Mouse (Mus musculus) frontal cortex, adult (tissue): ENCODE results near the gene Ckap2l.

ENCODE experiments used
- ATAC-seq: cut with Nextera tagmentation; 2 replicates; pipeline ENCODE4 v1.9.2; 2017; ENCODE audit warnings: mild to moderate bottlenecking, moderate library complexity, mixed read lengths; ENCODE audit not compliant: low TSS enrichment

The Ckap2l gene

DNA sequence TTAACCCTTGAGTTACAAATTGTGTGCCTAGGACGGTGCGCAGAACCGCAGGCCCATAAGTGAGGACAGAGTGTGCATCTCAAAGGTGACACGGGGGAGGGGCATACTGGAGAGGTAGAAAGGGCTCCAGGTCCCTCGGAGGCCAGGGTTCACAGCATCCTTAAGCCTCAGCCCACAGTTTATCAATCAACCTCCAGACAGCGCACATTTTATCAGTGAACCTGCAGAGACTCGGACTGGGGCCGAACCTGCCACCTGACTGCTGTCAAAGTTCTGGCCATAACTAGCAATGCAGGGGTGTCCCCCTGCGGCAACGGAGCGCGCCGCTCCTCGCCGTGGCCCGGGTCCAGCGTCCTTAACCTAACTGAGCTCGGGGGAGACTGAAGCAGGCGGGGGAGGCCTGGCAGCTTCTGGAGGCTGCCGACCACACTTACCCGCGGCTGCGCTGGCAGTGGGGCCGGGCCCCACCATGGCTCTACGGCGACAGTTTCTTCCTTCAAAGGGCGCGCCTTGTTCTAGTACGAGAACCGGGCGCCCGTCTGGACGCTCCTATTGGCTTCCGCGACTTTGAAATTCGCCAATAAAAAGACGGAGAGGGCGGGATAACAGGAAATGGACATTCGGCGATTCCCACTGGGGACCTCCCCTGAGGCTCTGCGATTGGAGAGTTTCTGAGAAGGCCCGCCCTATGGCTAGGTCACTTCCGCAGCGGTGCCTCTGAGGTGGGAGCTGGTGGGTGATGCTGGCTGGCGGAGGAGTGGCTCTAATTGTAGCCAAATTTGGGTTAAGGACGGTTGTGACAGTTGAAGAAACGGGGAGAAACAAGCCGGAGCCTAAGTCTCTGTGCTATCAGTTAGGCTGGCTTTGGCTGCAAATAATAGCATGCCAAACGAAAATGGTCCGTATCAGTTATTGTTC lies at the start of gene Ckap2l:
Ckap2l (minus strand) TSS at position 542 of the 918 bp plus-strand sequence.
- peak; percentile 100 for ATAC-seq

DNA sequence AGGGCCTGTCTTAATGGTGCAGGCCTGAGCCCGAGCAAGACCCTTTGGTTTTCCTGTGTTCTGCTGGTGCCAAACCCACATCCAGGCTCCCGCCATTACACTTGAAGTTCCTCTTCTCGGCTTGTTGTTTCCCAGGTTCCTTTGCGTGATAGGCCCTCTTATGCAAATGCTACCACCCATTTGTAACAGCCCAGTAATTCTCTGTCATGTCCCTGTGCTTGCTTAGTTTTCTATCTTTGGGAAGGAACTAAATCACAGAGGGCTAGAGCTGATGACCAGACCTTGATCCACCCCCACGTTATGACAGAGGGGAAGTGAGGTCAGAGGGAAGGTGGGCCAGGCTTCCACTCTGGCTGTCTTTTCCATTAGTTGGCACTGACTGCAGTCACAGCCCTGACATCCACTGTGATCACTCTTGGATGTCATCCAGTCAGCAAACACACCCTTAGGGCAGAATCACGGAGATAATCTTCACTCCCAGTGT lies 41.2 kb upstream of the Ckap2l start:
- no peak for ATAC-seq

DNA sequence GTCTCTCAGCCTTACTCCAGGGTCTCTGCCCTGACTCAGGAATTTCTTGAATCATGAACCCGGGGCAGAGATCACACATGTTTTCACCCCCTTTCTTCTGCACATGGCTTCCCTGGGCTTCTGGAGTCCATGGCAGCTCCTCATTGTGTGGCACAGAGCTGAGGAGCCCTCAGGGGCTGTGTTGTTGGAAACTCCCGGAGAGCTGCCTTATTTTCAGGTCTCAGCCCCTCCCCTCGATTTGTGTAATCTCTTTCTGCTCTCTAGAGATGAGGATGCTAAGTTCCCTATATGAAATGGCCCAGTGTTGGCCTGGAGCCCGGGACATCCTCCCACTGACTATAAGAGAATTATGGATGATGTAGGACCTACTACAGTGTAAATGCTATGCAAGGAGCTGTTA lies 36.5 kb upstream of the Ckap2l start:
- ATAC-seq: no peak

DNA sequence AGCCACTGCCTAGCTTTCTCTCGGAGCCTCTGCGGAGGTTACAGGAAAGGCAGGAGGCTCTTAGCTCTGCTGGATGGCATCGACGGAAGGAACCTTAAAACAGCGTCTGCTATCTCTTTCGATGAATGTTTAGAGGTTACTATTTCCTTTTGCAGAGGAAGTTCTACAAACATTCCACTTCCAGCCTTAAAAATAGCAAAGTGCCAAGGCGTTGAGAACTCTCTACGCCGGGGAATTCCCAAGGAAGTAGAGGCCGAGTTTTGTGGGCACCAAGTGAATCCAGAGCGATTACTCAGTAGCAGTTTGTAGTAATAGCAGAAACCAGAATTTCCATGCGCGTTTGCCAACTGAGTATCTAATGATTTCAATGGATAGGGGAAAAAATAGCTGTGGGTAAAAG lies 33.5 kb upstream of the Ckap2l start:
- no peak for ATAC-seq

DNA sequence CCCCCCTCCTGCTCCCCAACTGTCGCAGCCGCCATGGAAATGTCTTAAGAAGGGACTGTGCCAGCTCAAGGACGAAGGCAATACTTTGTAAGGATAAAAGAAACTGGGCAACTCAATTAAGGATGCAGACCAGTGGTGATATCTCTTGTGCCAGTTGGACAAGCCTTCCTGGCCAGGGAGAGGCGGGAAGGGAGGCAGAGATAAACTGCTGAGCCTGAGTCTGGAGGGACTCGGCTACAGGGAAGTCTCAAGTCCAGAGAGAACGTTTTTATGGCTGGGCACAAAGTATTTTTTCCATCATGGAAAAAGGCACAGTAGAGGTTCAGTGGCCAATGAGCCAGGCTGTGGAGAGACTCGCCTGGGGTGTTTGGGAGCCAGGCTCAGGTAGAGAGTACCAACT lies 33.0 kb upstream of the Ckap2l start:
- no peak for ATAC-seq

DNA sequence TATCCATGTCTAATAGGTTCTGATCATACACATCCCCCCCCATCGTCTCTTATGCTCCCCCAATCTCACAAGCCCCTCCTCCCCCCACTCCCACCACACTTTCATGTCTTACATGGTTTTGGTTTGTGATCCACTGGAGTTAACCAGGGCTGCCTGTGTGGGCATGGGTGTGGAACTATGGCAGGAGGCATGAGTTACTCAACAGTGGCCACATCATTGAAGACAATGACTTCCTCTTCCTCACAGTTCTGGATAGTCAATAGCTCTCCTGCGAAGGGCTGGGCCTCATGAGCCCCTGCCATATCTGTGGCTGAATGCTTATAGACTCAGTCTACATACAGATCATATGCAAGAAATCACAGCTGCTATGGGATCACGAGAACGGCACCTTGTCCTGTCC lies 31.2 kb upstream of the Ckap2l start:
- ATAC-seq: no peak

DNA sequence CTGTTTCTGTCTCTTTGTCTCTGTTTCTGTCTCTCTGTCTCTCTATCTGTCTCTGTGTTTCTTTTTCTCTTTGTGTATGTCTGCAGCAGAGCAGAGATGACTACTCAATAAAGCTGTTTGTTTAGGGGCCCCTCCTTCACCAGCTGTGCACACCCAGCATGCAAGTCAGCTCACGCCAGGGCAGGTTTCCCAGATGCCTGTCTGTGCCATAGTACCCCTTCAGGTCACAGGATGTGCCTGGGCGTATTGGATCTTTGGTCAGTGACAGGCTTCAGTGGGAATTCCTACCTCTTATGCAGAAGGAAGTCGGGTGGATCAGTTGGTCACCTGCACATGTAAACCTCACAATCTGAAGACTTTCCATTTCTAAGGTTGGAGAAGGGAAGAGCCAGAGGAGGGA lies 27.2 kb upstream of the Ckap2l start:
- ATAC-seq: no peak

DNA sequence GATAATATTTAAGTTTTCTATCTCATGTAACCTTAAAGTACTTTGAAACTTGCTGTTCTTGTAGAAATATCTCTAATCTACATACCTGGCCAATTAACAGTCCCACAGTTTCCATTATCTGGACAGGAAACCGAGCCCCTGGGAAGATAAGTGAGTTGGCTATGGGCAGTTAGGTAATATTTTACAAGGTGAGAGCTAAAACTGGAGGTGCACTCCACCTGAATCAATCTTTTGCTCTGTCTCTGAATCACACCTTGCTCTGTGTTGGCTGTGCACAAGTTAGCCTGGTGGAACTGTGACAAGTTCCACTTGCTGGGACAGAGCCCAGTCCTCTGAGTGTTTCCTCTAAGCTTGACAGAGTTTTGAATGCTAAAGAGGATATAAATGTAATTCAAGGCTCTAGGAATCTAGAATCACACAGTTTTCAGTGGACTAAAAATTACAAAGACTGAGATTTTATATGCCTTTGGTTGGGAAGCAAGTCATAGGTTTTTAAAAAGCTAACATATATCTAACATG lies 25.2 kb upstream of the Ckap2l start:
- ATAC-seq: peak; percentile 96

DNA sequence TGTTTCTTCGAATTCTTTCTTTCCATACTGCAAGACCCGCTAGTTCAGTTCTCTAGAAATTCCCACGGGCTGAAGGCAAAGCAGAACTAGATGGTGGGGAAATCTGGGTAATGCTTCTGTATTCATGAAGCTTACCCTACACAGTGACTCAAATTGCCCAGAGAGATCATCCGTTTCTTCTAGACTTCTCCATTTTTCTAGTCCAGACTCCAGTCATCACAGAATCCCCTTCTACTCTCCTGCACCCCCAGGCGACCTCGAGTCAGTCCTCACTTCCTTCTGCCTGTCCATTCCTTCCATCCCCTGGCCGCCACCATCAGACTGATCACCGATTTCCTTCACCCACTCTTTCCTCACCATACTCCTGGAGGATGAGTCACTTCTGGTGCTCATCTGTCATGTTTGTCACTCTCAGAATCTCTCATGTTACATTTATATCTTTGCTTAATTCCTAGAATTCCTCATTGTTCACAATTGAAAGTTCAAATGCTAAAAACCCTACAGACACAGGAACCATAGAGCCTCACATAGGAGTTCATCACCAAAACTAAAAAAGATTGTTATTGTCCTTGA lies 23.1 kb upstream of the Ckap2l start:
- peak; percentile 52; the same call in 1 of the 2 replicates for ATAC-seq

DNA sequence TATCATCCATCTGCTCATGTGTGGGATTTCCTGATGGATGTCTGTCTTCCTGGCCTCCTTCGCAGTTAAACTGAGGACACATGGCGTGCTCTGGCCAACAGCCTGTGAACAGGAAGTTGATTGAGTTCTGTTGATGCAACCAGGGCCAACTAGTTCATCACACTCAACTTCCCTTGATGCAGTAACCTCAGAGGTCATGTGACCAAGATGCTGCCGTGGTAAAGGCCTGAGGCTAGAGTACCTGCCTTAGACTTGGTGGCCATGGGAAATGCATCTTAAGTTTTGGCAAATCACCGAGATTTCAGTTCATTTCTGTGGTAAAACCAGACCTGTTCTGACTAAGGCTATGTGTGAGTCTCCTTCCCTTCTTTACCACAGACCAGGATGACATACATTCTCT lies 18.8 kb upstream of the Ckap2l start:
- no peak for ATAC-seq

DNA sequence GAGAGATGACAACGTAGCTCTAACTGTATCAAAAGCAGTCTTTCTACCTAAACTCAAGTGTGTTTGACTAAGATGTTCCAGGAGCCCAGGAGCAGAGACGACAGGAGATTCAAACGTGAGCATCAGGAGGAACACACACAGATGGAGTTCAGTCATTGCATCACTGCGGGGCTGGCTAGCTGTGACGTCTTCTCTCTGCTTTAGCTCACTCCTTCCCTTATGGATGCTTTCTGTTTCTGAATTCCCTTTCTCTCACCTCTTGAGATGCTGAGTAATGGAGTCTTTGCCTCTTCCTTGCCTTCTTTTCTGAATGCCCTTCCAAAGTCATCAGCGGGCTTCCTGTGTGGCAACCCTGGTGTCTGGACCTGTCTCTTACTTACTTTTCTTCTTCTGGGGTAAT lies 17.9 kb upstream of the Ckap2l start:
- no peak for ATAC-seq

DNA sequence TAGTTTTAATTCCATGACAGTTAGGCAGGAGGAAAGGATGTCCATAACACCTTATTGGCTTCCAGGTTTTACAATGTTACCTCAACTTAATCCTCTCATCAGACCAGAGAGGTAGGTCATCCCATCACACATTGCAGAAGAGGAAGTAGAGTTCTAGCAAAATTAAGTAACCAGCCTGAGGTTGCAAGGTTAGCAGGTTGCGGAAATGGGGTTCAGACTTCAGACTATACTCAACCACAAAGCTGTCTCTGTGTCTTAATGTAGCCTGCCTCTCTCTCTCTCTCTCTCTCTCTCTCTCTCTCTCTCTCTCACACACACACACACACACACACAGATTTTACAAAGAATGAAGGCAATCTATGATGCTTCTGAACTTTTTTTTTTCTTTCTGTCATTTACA lies 16.9 kb upstream of the Ckap2l start:
- ATAC-seq: no peak

DNA sequence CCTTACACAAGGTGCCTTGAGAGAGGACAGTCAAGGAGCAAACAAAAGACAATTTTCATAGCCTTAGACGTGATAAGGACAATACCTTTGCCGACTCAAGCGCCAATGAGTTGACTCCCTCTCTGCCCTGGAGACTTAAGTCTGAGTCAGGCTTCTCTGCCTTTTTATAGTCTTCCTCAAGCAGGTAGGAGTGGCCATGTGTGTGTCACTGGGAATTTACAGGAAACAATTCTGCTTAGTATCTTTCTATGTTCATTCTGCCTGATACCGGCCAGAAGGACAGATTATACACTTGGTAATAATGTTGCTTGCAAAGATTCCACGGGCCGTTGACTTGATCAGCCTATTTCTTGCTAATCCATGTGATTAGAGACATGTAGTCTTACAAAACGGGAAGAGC lies 12.8 kb upstream of the Ckap2l start, which contains the start of gene Il1a:
Il1a (minus strand) TSS at position 137 of the 400 bp plus-strand sequence.
- ATAC-seq: no peak

DNA sequence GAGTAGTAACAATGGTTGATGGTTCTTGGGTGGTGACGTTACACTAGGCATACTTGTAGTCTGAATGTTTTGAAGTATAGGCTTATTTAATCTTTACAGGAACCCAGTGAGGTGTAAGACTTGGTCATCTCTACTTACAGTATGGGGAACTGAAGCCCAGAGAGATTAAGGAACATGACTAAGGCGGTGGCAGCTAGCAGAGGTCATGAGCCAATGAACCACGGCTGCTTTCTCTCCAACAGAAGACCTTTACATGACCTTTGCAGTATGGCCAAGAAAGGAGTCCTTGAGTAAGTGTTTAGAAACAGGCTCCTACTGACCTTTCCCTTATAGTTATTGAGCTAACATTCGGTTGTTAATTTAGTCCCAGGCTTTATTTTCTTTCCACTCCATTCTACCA lies 9.0 kb upstream of the Ckap2l start:
- ATAC-seq: no peak

DNA sequence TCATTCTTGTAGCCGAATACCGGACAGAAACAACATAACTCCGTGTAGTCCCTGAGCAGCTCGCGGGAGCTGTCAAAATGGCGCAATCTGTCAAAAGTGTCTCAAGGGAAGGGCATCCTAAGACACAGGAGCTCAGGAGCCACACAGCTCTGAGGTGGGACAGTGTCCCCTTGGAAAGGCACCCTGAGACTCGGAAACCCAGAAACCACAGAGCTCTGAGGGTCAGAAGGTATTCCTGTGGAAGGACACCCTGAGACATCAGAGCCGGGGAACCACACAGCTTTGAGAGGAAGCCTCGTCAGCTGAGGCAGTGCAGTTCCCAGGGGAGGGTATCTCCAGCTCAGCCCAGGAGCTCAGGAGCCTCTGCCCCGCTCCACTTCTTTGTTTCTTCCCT lies 574 bp upstream of the Ckap2l start:
- ATAC-seq: peak; percentile 58

DNA sequence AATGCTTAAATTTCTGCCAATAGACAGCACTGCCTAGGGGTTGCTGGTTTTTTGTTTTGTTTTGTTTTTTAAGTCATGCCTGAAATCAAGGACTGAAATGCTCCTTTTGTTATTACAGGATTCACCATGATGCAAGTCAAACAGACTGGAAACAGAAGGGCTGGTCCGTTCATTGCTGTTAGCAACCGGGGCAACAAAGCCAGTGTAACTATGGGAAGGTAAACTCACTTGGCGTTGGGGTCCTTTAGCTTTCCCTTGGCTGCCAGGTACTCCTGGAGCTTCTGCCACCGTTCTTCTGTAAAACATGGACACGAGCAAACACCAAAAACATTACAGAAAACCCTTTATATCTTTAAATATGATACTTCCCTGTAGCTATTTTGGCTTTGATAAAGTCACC lies 926 bp downstream of the Ckap2l start:
- no peak for ATAC-seq

DNA sequence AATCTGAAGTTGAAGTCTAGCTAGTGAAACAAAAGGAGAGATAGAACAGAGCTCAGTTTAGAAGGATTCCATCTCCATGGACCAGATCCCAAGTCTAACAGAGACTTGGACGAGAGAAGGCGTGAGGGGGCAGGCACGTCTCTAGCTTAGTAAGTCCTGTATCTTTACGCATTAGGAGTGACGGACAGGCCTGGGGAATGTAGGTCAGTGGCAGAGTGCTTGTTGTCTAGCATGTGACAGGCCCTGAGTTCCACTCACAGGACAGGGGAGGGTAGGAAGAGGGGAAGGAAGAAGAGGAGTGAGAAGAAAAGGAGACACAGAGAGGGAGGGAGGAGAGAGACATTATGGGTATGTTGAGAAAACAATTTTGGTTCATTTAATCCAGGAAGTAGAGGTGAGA lies 1.9 kb downstream of the Ckap2l start:
- no peak for ATAC-seq

DNA sequence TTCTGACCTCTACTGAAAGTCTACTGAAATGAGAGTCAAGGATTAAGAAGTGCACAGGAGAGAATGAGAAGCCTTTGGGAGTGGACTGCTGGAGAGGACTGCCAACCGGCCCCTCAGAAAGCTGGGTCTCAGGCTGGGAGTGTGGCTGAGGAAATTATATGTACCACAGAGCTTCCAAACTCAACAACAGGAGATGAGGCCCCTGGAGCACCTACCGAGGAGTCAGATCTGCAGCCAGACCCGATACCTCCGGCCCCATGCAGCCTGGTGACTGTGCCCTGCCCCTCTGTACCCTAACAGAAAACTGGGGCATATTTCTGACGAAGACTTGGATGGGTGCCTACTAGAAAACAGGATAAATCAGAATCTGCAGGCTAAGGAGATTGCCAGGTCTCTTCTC lies 23.2 kb downstream of the Ckap2l start:
- ATAC-seq: no peak

DNA sequence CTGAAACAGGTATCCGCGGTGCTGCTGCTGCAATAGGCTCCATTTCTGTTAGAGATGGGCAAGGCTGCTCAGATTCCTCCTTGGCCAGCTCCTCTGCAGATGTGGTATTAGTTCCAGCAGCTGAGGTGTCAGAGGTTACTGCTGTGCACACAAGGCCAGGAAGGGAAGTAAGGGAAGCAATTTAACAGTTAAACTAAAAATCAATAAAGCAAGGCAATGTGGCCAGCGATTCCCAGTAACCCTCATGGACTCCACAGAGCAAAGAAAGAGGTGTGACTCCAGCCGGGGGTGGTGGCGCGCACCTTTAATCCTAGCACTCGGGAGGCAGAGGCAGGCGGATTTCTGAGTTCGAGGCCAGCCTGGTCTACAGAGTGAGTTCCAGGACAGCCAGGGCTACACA lies 26.4 kb downstream of the Ckap2l start:
- no peak for ATAC-seq

DNA sequence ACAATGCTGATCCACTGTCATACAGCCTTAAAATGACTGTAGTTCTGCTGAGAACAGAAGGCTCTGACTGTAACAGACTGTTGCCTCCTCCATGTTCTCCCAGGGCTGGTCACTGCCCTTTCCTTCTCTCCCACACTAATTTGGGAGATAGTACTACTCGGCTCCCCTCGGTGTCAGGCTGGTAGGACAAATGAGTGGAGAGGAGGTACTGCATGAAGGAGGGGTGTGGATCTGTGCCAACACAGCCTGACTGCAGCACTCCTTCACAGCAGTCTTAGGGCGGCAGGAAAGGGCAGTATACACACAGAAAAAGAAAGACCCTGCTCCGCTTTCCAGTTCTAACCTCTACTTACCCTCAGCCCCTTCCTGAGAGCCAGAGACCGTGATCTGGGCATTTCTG lies 27.0 kb downstream of the Ckap2l start:
- no peak for ATAC-seq

DNA sequence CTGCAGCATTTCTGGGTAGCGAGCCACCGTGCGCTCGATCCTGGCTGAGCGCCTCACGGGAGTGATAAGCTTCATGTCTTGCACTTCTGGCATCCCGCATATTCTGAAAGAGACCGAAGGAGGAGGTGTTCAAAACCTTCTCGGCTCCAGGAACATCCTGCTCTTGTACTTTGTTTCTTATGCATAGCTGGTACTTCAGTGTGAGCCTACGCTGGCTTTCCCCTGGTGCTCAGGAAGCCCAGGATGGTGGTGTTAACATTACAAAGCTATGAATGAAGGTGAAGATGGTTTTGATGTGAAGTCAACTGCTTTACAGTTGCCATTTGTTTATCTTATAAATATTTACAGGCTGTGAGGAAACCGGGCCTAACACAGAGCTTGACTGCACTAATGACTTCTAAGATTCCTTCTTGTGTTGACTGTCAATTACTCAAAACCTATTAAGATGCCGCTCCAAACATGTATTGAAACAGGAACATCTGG lies 27.8 kb downstream of the Ckap2l start:
- no peak for ATAC-seq

DNA sequence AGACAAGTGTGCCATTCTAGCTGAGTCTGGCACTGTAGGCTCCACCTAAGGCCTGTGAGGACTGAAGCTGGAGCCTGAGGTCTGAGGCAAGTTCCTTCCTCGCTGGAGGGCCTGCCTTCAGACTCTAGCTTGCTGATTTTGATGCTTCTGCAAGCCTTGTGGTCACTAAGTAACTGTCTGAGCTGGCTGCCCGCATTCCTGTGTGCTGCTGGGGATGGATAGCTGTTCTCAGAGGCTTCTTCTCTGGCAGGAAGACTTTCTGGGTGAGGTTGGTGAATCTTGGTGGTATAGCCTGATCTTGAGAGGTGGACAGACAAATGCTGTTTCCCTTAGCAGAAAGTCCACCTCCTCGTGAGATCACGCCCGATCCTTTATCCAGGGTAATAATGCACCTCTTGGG lies 29.3 kb downstream of the Ckap2l start:
- no peak for ATAC-seq

DNA sequence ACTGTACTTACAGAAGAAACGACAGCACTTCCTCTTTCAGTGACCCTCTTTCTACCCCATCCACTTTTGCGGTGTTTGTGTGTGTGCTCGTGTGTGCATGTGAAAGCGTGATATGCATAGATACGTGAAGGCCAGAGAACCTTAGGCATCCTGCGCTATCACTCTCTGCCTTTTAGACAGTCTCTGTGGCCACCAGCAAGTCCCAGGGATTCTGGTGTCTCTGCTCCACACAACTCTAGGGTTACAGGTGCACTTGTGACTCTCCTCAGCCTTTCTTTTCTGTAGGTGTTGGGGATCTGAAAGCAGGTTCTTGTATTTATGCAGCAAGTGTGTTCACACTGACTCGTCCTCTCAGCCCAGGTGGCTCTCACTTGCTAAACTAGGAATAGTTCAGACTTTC lies 31.7 kb downstream of the Ckap2l start:
- no peak for ATAC-seq
